Mouse (Mus musculus): ENCODE results near the gene Dnhd1. TPM values are rescaled to one million over a fixed set of nuclear protein-coding genes. Genes with fewer than 3 reads are reported as not detected.
"Not testable (repeated sequence)": the region's sequence is repeated elsewhere in the genome, so short reads cannot be mapped to it uniquely, and the experiment has no call there.

Dnhd1 gene
- total RNA-seq, 4 experiments from 2014 or later: 5.0 to 9.8 (median 7.4) TPM

GRCm38 (mm10) chr7:105640233-105640893 lies 10.3 kb upstream of the Dnhd1 start, which contains the start of the genes Arfip2 and Gm45799:
Gene Arfip2 (minus strand): TSS chr7:105640416.
Gene Gm45799 (plus strand): TSS chr7:105640552.
- peak; percentile 97 to 98 for DNase-seq (ENCODE audit: low spot score in 2 of 2)

DNA sequence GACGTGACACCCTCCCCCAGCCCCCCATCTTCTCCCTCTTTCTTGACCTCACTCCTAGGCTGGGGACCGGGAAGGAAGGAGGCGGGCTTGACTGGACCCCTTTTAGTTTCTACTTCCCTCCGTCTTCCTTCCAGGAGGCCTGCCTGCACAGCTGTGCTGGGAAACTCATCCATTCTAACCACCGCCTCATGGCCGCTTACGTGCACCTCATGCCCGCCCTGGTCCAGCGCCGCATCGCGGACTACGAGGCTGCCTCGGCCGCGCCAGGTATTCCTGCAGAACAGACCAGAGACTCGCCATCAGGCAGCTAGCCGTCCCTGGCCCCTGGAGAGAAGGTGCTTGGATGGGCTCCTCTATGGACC lies 9.8 kb upstream of the Dnhd1 start:
- peak in 1 of 2 experiments; percentile 29 for DNase-seq (ENCODE audit: low spot score in 2 of 2)

- DNase-seq (ENCODE audit: low spot score in 2 of 2): no peak
Observed at GRCm38 (mm10) chr7:105641936-105642335, 8.7 kb upstream of the Dnhd1 start.

DNA sequence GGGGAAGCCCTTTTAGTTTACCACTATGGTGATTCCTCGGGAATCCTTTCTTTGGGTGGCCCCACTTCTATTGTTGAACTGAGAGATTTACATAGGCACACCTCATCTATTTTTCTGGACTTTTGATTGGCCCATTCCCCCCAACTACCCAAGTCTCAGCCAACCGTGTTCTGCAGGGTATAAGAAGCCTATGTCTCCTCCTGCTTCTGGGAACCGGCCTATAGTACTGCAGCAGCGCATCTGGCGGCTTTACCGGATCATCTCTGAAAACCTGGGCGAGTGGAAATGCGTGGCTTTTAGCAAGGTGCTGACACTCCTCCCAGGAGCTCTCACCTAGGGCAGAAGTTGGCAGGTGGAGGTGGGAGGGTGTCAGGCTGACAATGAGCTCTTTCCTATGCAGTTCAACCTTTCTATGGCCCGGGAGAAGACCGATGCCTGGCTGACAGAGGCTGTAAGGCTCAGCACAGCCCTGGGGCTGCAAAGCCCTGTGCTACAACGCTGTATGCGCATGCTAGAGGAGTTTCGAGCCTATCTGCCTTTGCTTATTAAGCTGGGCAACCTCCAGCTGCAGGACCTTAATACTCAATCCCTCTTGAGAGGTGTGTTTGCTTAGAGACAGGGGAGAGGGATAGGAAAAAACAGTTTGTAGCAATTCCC lies 35.0 kb downstream of the Dnhd1 start:
- DNase-seq (ENCODE audit: low spot score in 2 of 2): no peak

GRCm38 (mm10) chr7:105690875-105691274 lies 40.2 kb downstream of the Dnhd1 start:
- DNase-seq (ENCODE audit: low spot score in 2 of 2): no peak

DNA sequence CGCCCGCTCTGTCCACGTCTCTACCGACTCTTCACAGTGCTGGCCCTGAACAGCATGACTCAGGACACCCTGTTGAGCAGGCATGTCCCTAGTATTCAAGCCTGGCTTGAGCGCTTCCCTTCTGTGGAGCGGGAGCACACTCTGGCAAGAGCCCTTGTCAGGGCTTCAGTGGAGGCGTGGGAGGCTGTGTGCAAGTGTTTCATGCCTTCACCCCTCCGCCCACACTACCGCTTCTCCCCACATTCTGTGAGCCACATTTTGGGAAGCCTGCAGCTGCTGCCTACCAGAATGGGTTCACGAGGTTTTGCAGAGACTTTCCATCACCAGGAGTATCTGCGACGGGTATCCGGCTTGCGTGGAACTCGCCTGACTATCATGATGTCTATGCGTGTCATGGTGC lies 52.6 kb downstream of the Dnhd1 start:
- DNase-seq (ENCODE audit: low spot score in 2 of 2): peak in 1 of 2 experiments; percentile 43

DNA sequence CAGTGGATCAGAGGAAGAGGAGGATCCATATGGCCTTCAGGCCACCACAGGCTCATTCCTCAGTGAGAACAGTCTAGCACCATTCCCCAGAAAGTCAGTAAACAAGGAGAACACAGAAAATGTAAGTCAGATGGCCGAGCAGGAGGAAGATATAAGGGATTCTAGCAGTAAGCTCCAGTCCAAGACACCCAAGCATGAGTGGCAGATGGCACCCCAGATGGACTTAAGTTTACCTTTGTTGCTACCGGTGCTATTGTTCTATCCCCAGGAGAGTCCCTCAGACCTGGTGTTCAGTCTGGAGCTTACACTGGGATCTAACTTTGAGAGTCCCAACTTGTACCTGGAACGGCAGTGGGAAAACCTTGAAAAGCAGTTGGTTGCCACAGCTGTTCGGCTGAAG lies 53.2 kb downstream of the Dnhd1 start:
- DNase-seq (ENCODE audit: low spot score in 2 of 2): no peak

- no peak for DNase-seq (ENCODE audit: low spot score in 2 of 2)
Observed at GRCm38 (mm10) chr7:105708733-105709132, 58.1 kb downstream of the Dnhd1 start.

DNA sequence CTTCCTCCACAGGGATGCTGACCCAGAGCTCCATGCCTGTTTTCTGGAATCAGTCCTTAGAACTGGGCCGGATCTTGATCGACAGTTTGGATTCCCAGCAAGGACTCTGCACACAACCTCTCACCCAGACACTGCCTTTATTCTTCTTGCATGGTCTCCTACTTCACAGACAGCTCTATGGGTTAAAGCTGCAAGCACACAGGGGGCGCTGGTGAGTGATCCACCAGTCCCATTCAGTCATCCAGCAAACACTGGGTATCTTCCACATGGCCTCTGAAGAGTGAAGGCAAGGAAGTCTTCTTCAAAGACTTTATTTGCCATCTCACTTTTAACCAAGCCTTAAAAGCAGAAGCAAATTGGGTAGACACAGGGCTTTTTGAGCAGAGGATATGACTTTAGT lies 64.7 kb downstream of the Dnhd1 start:
- no peak for DNase-seq (ENCODE audit: low spot score in 2 of 2)

GRCm38 (mm10) chr7:105721916-105722315 lies 71.3 kb downstream of the Dnhd1 start:
- DNase-seq (ENCODE audit: low spot score in 2 of 2): no peak

GRCm38 (mm10) chr7:105726144-105726979 lies 75.7 kb downstream of the Dnhd1 start:
- DNase-seq (ENCODE audit: low spot score in 2 of 2): peak in 1 of 2 experiments; percentile 51

DNA sequence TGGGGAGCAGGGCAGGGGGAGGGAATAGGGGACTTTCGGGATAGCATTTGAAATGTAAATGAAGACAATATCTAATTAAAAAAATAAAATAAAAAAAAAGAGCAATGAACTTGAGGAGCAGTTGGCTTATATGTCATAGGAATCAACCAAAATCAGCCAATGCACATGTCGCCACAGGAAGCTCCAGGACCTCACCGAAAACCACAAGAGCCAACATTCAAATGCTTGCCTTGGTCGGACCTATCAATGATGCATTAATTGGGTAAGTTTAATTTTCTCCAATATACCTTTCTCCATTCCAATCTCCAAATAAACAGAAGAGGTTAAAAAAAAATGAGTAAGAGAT lies 76.3 kb downstream of the Dnhd1 start:
- DNase-seq (ENCODE audit: low spot score in 2 of 2): no peak

- peak in 1 of 2 experiments; percentile 52 for DNase-seq (ENCODE audit: low spot score in 2 of 2)
Observed at GRCm38 (mm10) chr7:105728701-105729428, 78.2 kb downstream of the Dnhd1 start.

DNA sequence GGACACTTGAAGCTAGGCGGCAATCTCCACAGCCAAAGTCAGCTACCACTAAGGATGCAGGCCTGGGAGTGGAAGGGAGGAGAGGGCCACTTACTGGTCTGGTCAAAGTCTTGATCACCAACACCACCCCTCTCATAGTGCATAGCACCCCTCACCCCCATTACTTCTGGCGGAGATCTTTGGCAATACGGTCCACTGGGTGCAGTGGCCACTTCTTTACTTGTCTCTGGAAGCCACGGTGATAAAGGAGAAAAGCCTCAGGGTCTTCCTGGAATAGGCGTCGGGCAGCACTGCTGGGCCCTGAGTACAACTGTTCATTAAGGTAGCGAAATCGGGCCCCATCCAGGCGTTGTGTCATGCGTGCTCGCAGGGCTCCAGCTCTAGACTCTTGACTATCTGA lies 83.2 kb downstream of the Dnhd1 start:
- DNase-seq (ENCODE audit: low spot score in 2 of 2): no peak

DNA sequence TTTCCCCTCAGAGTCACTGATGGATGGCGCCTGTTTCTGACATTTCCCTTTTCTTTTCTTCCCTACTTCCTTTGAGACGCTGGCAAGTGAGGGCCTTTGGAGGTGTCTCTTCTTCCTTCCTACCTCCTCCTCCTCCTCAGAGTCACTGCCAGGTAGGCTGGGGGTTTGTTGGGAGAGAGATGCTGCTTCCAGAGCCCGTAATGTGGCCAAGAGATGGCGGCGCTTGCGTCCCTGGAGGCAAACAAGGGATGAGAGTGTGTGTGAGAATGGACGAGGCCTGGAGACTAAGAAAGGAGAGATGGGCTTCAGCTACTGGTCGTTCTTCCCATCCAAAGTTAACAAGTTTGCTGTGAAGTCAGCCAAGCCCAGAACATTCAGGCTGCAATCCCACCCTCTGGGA lies 84.2 kb downstream of the Dnhd1 start:
- no peak for DNase-seq (ENCODE audit: low spot score in 2 of 2)

GRCm38 (mm10) chr7:105735464-105735863 lies 84.8 kb downstream of the Dnhd1 start:
- DNase-seq (ENCODE audit: low spot score in 2 of 2): not testable (repeated sequence)

GRCm38 (mm10) chr7:105736264-105736901 lies 85.8 kb downstream of the Dnhd1 start, which contains the start of gene Ilk:
Gene Ilk (plus strand): TSS chr7:105736592.
- peak; percentile 90 to 92 for DNase-seq (ENCODE audit: low spot score in 2 of 2)

DNA sequence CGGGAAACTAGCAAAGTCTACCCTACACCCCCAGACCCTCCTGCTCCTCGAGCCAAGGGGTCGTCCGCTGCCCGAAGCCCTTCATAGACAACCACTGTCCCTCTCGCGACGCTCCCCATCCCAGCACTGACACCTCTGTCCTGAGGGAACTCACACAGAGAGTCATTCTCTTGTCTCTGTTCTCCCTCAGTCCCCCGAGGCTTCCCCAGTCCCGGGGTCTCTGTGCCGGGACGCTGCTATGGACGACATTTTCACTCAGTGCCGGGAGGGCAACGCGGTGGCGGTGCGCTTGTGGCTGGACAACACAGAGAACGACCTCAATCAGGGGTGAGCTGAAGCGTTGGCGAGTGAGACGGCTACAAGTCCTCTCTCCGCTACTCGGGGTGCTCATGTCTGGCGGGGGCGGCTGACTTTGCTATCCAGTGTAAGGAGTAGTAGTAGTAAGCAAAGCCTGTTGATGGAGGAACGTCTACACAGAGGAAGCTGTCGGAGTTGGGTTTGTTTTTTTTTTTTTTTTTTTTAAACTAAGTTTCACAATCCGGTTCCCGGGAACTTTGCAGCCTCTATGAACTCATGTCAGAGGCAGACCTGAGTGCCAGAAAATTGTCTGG lies 86.4 kb downstream of the Dnhd1 start, which contains the start of gene Rrp8:
Rrp8 (minus strand) TSS at position 475 of the 611 bp plus-strand sequence.
- no peak for DNase-seq (ENCODE audit: low spot score in 2 of 2)

GRCm38 (mm10) chr7:105737648-105738047 lies 87.0 kb downstream of the Dnhd1 start:
- DNase-seq (ENCODE audit: low spot score in 2 of 2): no peak

DNA sequence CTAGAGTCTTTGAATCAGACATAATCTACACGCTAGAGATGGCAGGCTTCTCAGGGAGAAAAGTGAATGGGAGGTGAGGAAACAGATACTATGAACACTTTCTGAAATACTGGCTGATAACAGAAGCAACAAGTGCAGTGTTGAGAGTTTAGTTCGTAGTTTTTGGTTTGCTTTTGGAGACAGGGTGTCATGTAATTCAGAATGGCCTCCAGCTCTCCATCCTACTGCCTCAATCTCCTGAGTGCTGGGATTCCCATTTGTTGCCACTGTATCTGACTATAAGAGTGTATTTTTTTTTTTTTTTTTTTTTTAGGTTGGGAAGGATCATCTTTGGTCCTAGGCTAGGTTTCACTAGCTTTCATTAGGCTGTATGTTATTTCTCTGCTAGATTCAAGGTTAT lies 87.7 kb downstream of the Dnhd1 start:
- no peak for DNase-seq (ENCODE audit: low spot score in 2 of 2)
